Mouse (Mus musculus): ENCODE measurements at regions not wholly inside any gene's neighbourhood (a gene's known extent, or its start where the extent isn't known, plus 50 kb on each side); places are given as distances from the start of the nearest gene placed in this dataset.
A peak's percentile ranks its signal among the peaks of the same experiment; 100 is the strongest.

- Histone ChIP-seq H3K4me3 (replicated peaks in 1 of 3; ENCODE audit: low read depth in 2 of 3, low read length in 2 of 3, poor library complexity in 1 of 3) (no peak overlapping the region), H3K4me1 (ENCODE audit: control insufficient read depth in 1 of 2, insufficient read depth in 2 of 2) (peaks cover 3 to 5% of the 10 kb centered on the region in 2 experiments; a peak in 2 of 4 replicates), H3K4me2 (ENCODE audit: insufficient read depth, low read depth, poor library complexity, severe bottlenecking) (no peak overlapping the region), H3K9ac (ENCODE audit: insufficient read depth, low read depth) (no peak overlapping the region), H3K79me2 (replicated peaks; ENCODE audit: control insufficient read depth, extremely low read depth, insufficient read depth, poor library complexity, severe bottlenecking) (no peaks in the 10 kb centered on the region), H3K27me3 (replicated peaks) (no peaks in the 10 kb centered on the region), H3K9me3 (replicated peaks; ENCODE audit: low read length) (no peaks in the 10 kb centered on the region), H3K27ac (ENCODE audit: insufficient read depth, low read depth) (no peak overlapping the region), H3K36me3 (replicated peaks in 1 of 2; ENCODE audit: control insufficient read depth in 1 of 2, insufficient read depth in 1 of 2, low read length in 1 of 2) (no peaks in the 10 kb centered on the region)
- TF ChIP-seq NRF1 (IDR thresholded peaks at IDR 0.05; ENCODE audit: low read depth, low read length) (no peak), CHD2 (IDR thresholded peaks at IDR 0.05; ENCODE audit: low read length) (no peak), ELF1 (IDR thresholded peaks at IDR 0.05; ENCODE audit: low read depth, low read length) (no peak), TBP (conservative IDR thresholded peaks at IDR 0.05; ENCODE audit: low read depth, low read length) (no peak), ZKSCAN1 (IDR thresholded peaks at IDR 0.05; ENCODE audit: borderline replicate concordance, low read depth, low read length) (no peak), PAX5 (IDR thresholded peaks at IDR 0.05; ENCODE audit: low read length) (no peak), CTCF (conservative IDR thresholded peaks at IDR 0.05 in 1 of 2, IDR thresholded peaks at IDR 0.05 in 1 of 2; ENCODE audit: low read depth in 2 of 2, low read length in 2 of 2) (peak in 1 of 2 experiments; percentile 56; a peak in 2 of 4 replicates), SMC3 (IDR thresholded peaks at IDR 0.05; ENCODE audit: low read depth, low read length) (peak; percentile 35), EP300 (IDR thresholded peaks at IDR 0.05; ENCODE audit: low read length) (no peak), ZC3H11A (IDR thresholded peaks at IDR 0.05; ENCODE audit: low read depth, low read length) (no peak), RAD21 (IDR thresholded peaks at IDR 0.05; ENCODE audit: low read depth, low read length) (peak; percentile 32), UBTF (IDR thresholded peaks at IDR 0.05; ENCODE audit: low read depth, low read length) (no peak), MAX (IDR thresholded peaks at IDR 0.05; ENCODE audit: low read length) (no peak), IRF4 (IDR thresholded peaks at IDR 0.05; ENCODE audit: low read depth, low read length) (no peak)
- dilution Hi-C loops (cut with MboI; ENCODE audit: extremely low pct_ligation_motif_present, extremely low pct_unique_long_range_greater_than_20kb, low sequenced_read_pairs) (no loop called here), in situ Hi-C loops (cut with MboI; ENCODE audit: low pct_ligation_motif_present, low pct_unique_long_range_greater_than_20kb, low sequenced_read_pairs) (no loop called here)
- DNase-seq (ENCODE audit: extremely low read depth), result no peak
These were observed 408.6 kb upstream of the Hnrnpa3 start for GRCm38 (mm10) chr2:75250507-75250906.

DNA sequence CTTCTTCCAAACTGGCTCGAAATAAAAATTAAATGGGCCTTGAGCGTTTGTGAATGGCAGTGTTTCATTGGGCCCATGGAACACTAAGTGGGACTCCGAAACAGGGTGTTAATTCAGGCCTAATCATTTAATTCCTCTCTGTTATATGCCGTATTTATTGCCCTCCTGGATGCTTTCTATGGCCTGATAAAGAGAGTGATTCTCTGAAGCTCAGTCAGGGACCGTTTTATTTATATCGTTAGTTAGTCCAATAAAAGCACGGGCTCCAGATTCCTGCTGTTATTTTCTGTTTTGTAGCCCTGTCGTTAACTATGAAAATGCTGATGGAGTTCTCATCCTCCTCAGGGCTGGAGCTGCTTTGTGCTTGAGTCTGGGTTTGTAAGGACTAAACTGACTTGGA lies 406.2 kb upstream of the Hnrnpa3 start:
- Histone ChIP-seq H3K9me3 (replicated peaks; ENCODE audit: low read length) (no peaks in the 10 kb centered on the region), H3K4me2 (ENCODE audit: insufficient read depth, low read depth, poor library complexity, severe bottlenecking) (no peak overlapping the region), H3K9ac (ENCODE audit: insufficient read depth, low read depth) (no peak overlapping the region), H3K27me3 (replicated peaks) (no peaks in the 10 kb centered on the region), H3K27ac (ENCODE audit: insufficient read depth, low read depth) (no peak overlapping the region), H3K36me3 (replicated peaks in 1 of 2; ENCODE audit: control insufficient read depth in 1 of 2, insufficient read depth in 1 of 2, low read length in 1 of 2) (no peaks in the 10 kb centered on the region), H3K4me1 (ENCODE audit: control insufficient read depth in 1 of 2, insufficient read depth in 2 of 2) (peaks cover 0 to 5% of the 10 kb centered on the region in 2 experiments; a peak in 1 of 4 replicates), H3K4me3 (replicated peaks in 1 of 3; ENCODE audit: low read depth in 2 of 3, low read length in 2 of 3, poor library complexity in 1 of 3) (no peak overlapping the region), H3K79me2 (replicated peaks; ENCODE audit: control insufficient read depth, extremely low read depth, insufficient read depth, poor library complexity, severe bottlenecking) (no peaks in the 10 kb centered on the region)
- dilution Hi-C loops (cut with MboI; ENCODE audit: extremely low pct_ligation_motif_present, extremely low pct_unique_long_range_greater_than_20kb, low sequenced_read_pairs), result no loop called here
- in situ Hi-C loops (cut with MboI; ENCODE audit: low pct_ligation_motif_present, low pct_unique_long_range_greater_than_20kb, low sequenced_read_pairs), result no loop called here
- DNase-seq (ENCODE audit: extremely low read depth), result no peak
- TF ChIP-seq POLR2AphosphoS2 (IDR thresholded peaks at IDR 0.05; ENCODE audit: low read depth, low read length) (no peak), E2F4 (IDR thresholded peaks at IDR 0.05; ENCODE audit: insufficient replicate concordance, low read depth, low read length) (no peak), USF1 (IDR thresholded peaks at IDR 0.05; ENCODE audit: low read depth, low read length) (no peak), MAZ (IDR thresholded peaks at IDR 0.05; ENCODE audit: low read depth, low read length) (no peak), ETS1 (conservative IDR thresholded peaks at IDR 0.05; ENCODE audit: low read depth, low read length) (no peak), SIN3A (IDR thresholded peaks at IDR 0.05; ENCODE audit: low read length) (no peak), ZNF384 (IDR thresholded peaks at IDR 0.05; ENCODE audit: low read depth, low read length) (no peak), HCFC1 (IDR thresholded peaks at IDR 0.05; ENCODE audit: low read depth, low read length) (no peak), CHD1 (IDR thresholded peaks at IDR 0.05; ENCODE audit: low read depth, low read length) (no peak), ZKSCAN1 (IDR thresholded peaks at IDR 0.05; ENCODE audit: borderline replicate concordance, low read depth, low read length) (no peak), PAX5 (IDR thresholded peaks at IDR 0.05; ENCODE audit: low read length) (no peak), NRF1 (IDR thresholded peaks at IDR 0.05; ENCODE audit: low read depth, low read length) (no peak), JUND (conservative IDR thresholded peaks at IDR 0.05; ENCODE audit: low read depth, low read length) (no peak), UBTF (IDR thresholded peaks at IDR 0.05; ENCODE audit: low read depth, low read length) (no peak), MEF2A (IDR thresholded peaks at IDR 0.05; ENCODE audit: borderline replicate concordance, low read depth, low read length) (no peak), NELFE (IDR thresholded peaks at IDR 0.05; ENCODE audit: low read depth, low read length) (no peak)
